In the genomic region with DNA sequence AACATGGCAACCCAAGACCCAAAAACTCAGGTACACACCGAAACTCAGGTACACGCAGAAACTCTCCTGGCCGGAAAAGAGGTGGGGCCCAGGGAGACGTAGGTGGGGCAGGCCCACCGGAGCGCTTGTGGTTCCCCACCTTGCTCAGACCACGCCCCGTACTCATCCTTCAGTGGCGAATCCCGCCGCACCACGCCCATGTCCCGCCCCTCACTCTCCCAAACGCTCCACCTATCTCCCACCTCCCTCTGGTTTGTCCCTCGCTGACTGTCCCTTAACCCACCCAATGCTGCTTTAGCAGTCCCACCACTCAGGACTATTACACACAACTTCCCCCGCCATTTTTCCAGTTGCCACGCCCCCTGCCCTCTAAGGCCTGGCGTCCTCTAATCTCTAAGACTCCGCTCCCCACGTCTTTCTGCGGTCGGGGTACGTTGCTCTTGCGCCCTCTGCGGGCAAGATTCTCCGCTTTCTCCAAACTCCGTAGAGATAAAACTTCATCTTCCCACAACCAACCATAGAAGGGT, we compare ENCODE assay signal across 9 mouse cellular contexts. TPM values are rescaled to one million over a fixed set of nuclear protein-coding genes. Genes with fewer than 3 reads are reported as not detected.
DNase-seq lines count a peak whose midpoint lies in the region; ATAC-seq and TF ChIP-seq lines count a peak whose summit lies in the region.
"Had no signal": no experiment of that assay in that cellular context is flagged by ENCODE, and none has a peak within 500 bp of the region (broad histone marks: within the 10 kb centered on the region; RNA-seq: fewer than 3 reads in every experiment).

No protein-coding gene starts in this region.

- peak overlapping the region; percentile 99 for H3K27ac ChIP-seq in embryonic facial prominence, embryonic 14.5 days (replicated peaks; ENCODE audit: low read depth, low read length)
- peak overlapping the region; percentile 99 for H3K27ac ChIP-seq in heart, embryonic 11.5 days (ENCODE audit: low read depth, low read length)
- peak overlapping the region; percentile 100 for H3K27ac ChIP-seq in kidney, embryonic 15.5 days
- no peak overlapping the region for H3K27ac ChIP-seq in liver, embryonic 14.5 days
- peak overlapping the region; percentile 99 for H3K27ac ChIP-seq in stomach, embryonic 15.5 days

- DNase-seq in embryonic facial prominence, embryonic 14.5 days (ENCODE audit: low spot score) = peak; percentile 97
- peak; percentile 47 to 64 (median 57) for DNase-seq in liver, embryonic 14.5 days (ENCODE audit: low read depth in 3 of 3, low spot score in 3 of 3)
- peak; percentile 92 for DNase-seq in neural tube, embryonic 10.5 days (ENCODE audit: extremely low spot score, low spot score)

- WGBS in embryonic facial prominence, embryonic 14.5 days = 1% methylated on average over 20 of the region's 27 CpGs
- WGBS in heart, embryonic 11.5 days (ENCODE audit: insufficient replicate concordance) = under 1% methylated on average over 27 of the region's 27 CpGs
- under 1% methylated on average over 27 of the region's 27 CpGs for WGBS in kidney, embryonic 15.5 days
- under 1% methylated on average over 27 of the region's 27 CpGs for WGBS in liver, embryonic 14.5 days (ENCODE audit: insufficient replicate concordance)
- WGBS in stomach, embryonic 15.5 days = under 1% methylated on average over 27 of the region's 27 CpGs

- TF ChIP-seq EP300 in liver, embryonic 14.5 days (IDR thresholded peaks at IDR 0.05; ENCODE audit: low read depth) = no peak

- peak overlapping the region; percentile 92 for H3K4me2 ChIP-seq in embryonic facial prominence, embryonic 14.5 days (ENCODE audit: low read depth, low read length)
- peak overlapping the region; percentile 96 for H3K4me2 ChIP-seq in heart, embryonic 11.5 days
- peak overlapping the region; percentile 87 for H3K4me2 ChIP-seq in kidney, embryonic 15.5 days
- H3K4me2 ChIP-seq in liver, embryonic 14.5 days (ENCODE audit: low read depth) = peak overlapping the region; percentile 70
- H3K4me2 ChIP-seq in stomach, embryonic 15.5 days = peak overlapping the region; percentile 86

- peaks cover 71% of the 10 kb centered on the region for H3K27me3 ChIP-seq in erythroblast, embryonic 14.5 days (ENCODE audit: control insufficient read depth)
- no peaks in the 10 kb centered on the region for H3K27me3 ChIP-seq in embryonic facial prominence, embryonic 14.5 days (replicated peaks; ENCODE audit: control insufficient read depth, insufficient read depth, low read length)
- H3K27me3 ChIP-seq in heart, embryonic 11.5 days (ENCODE audit: control insufficient read depth, insufficient read depth, low read length) = no peaks in the 10 kb centered on the region; the same call in 1 of the 2 replicates
- H3K27me3 ChIP-seq in kidney, embryonic 15.5 days = no peaks in the 10 kb centered on the region
- H3K27me3 ChIP-seq in liver, embryonic 14.5 days (ENCODE audit: control insufficient read depth, insufficient read depth, low read length) = peaks cover 36% of the 10 kb centered on the region
- no peaks in the 10 kb centered on the region for H3K27me3 ChIP-seq in stomach, embryonic 15.5 days (replicated peaks)

- peak overlapping the region; percentile 92 for H3K9ac ChIP-seq in embryonic facial prominence, embryonic 14.5 days (ENCODE audit: low read depth, low read length)
- H3K9ac ChIP-seq in heart, embryonic 11.5 days (ENCODE audit: low read depth, low read length) = peak overlapping the region; percentile 89
- peak overlapping the region; percentile 95 for H3K9ac ChIP-seq in kidney, embryonic 15.5 days
- no peak overlapping the region for H3K9ac ChIP-seq in liver, embryonic 14.5 days (replicated peaks)
- H3K9ac ChIP-seq in stomach, embryonic 15.5 days = peak overlapping the region; percentile 13; the same call in 1 of the 2 replicates

- H3K36me3 ChIP-seq in erythroblast, embryonic 14.5 days (ENCODE audit: control insufficient read depth) = no peaks in the 10 kb centered on the region; the same call in 1 of the 2 replicates
- H3K36me3 ChIP-seq in embryonic facial prominence, embryonic 14.5 days (ENCODE audit: control insufficient read depth, insufficient read depth, low read length) = peaks cover 7% of the 10 kb centered on the region; the same call in 1 of the 2 replicates
- no peaks in the 10 kb centered on the region for H3K36me3 ChIP-seq in heart, embryonic 11.5 days (ENCODE audit: control insufficient read depth, insufficient read depth, low read length)
- H3K36me3 ChIP-seq in kidney, embryonic 15.5 days = peaks cover 14% of the 10 kb centered on the region
- no peaks in the 10 kb centered on the region for H3K36me3 ChIP-seq in liver, embryonic 14.5 days (replicated peaks; ENCODE audit: control insufficient read depth, insufficient read depth, low read depth)
- H3K36me3 ChIP-seq in stomach, embryonic 15.5 days = no peaks in the 10 kb centered on the region

- peak; percentile 76 for TF ChIP-seq CTCF in liver, embryonic 14.5 days (IDR thresholded peaks at IDR 0.05; ENCODE audit: low read depth)

- peaks cover 4% of the 10 kb centered on the region; the same call in 1 of the 2 replicates for H3K9me3 ChIP-seq in erythroblast, embryonic 14.5 days (ENCODE audit: control insufficient read depth, low read length)
- H3K9me3 ChIP-seq in embryonic facial prominence, embryonic 14.5 days (ENCODE audit: control insufficient read depth, low read length) = no peaks in the 10 kb centered on the region
- no peaks in the 10 kb centered on the region for H3K9me3 ChIP-seq in heart, embryonic 11.5 days (replicated peaks; ENCODE audit: control insufficient read depth, low read length)
- H3K9me3 ChIP-seq in kidney, embryonic 15.5 days (replicated peaks) = no peaks in the 10 kb centered on the region
- no peaks in the 10 kb centered on the region for H3K9me3 ChIP-seq in liver, embryonic 14.5 days (ENCODE audit: control insufficient read depth, low read length)
- no peaks in the 10 kb centered on the region for H3K9me3 ChIP-seq in stomach, embryonic 15.5 days

- ATAC-seq in erythroblast, adult 5-6 weeks (replicated peaks; ENCODE audit: low FRiP score, poor library complexity, severe bottlenecking) = no peak
- ATAC-seq in embryonic facial prominence, embryonic 14.5 days (ENCODE audit: low read depth) = peak; percentile 91
- ATAC-seq in heart, embryonic 11.5 days (replicated peaks; ENCODE audit: insufficient number of reproducible peaks, low FRiP score, low TSS enrichment) = peak; percentile 85
- ATAC-seq in kidney, embryonic 15.5 days (replicated peaks; ENCODE audit: low FRiP score) = peak; percentile 93
- peak; percentile 76 for ATAC-seq in liver, embryonic 14.5 days (ENCODE audit: insufficient read depth)
- peak; percentile 86 for ATAC-seq in stomach, embryonic 15.5 days (ENCODE audit: insufficient read depth, low FRiP score, low read depth)

- peak overlapping the region; percentile 54 for H3K4me3 ChIP-seq in erythroblast, embryonic 14.5 days (replicated peaks)
- H3K4me3 ChIP-seq in embryonic facial prominence, embryonic 14.5 days (ENCODE audit: low read depth, low read length) = peak overlapping the region; percentile 67
- H3K4me3 ChIP-seq in heart, embryonic 11.5 days (ENCODE audit: low read depth, low read length) = peak overlapping the region; percentile 82
- H3K4me3 ChIP-seq in kidney, embryonic 15.5 days (replicated peaks) = peak overlapping the region; percentile 83
- peak overlapping the region; percentile 54 to 63 for H3K4me3 ChIP-seq in liver, embryonic 14.5 days (ENCODE audit: insufficient read depth in 1 of 2, low read depth in 2 of 2, low read length in 2 of 2)
- H3K4me3 ChIP-seq in stomach, embryonic 15.5 days (replicated peaks) = peak overlapping the region; percentile 75

- peaks cover 15% of the 10 kb centered on the region for H3K4me1 ChIP-seq in erythroblast, embryonic 14.5 days (ENCODE audit: control insufficient read depth)
- peaks cover 31% of the 10 kb centered on the region for H3K4me1 ChIP-seq in embryonic facial prominence, embryonic 14.5 days (ENCODE audit: control insufficient read depth, insufficient read depth, low read length)
- peaks cover 32% of the 10 kb centered on the region for H3K4me1 ChIP-seq in heart, embryonic 11.5 days (ENCODE audit: control insufficient read depth, insufficient read depth, low read length)
- peaks cover 47% of the 10 kb centered on the region for H3K4me1 ChIP-seq in kidney, embryonic 15.5 days
- peaks cover 0 to 3% of the 10 kb centered on the region in 2 experiments; a peak in 1 of 4 replicates for H3K4me1 ChIP-seq in liver, embryonic 14.5 days (replicated peaks; ENCODE audit: control insufficient read depth in 2 of 2, insufficient read depth in 2 of 2, low read length in 1 of 2)
- peaks cover 36% of the 10 kb centered on the region for H3K4me1 ChIP-seq in stomach, embryonic 15.5 days

RNA-seq across cellular contexts. Expression of gene Arhgef17, which starts 0.6 kb away (rescaled TPM):
- 0.02 TPM in 2 replicates for polyA plus RNA-seq in erythroblast, embryonic 14.5 days (2012)
- 0.58 TPM in 1 of 2 replicates, not detected in the other for total RNA-seq in erythroblast, adult 5-6 weeks (2015; ENCODE audit: low replicate concordance)
- total RNA-seq in erythroblast, adult 5-6 weeks (2017; ENCODE audit: low replicate concordance) = not detected in 2 replicates
- polyA plus RNA-seq in embryonic facial prominence, embryonic 14.5 days (2014; fragmentation: Nextera tagmentation; extraction: Ambion mirVana) = 16.3 and 16.8 TPM in 2 replicates
- polyA plus RNA-seq in heart, embryonic 11.5 days (2014; fragmentation: Nextera tagmentation; extraction: Ambion mirVana) = 8.5 and 8.8 TPM in 2 replicates
- 9.1 and 12.2 TPM in 2 replicates for polyA plus RNA-seq in kidney, embryonic 15.5 days (2015; fragmentation: Nextera tagmentation; extraction: Ambion mirVana)
- 1.7 and 2.0 TPM in 2 replicates for polyA plus RNA-seq in liver, embryonic 14.5 days (2012; rRNA removed)
- polyA plus RNA-seq in liver, embryonic 14.5 days (2014; fragmentation: Nextera tagmentation; extraction: Ambion mirVana) = 0.70 and 0.72 TPM in 2 replicates
- polyA plus RNA-seq in stomach, embryonic 15.5 days (2015; fragmentation: Nextera tagmentation; extraction: Ambion mirVana) = 6.2 and 7.9 TPM in 2 replicates

RNA-seq across cellular contexts. Expression of gene P2ry6, which starts 41.9 kb away (rescaled TPM):
- 0.09 and 0.16 TPM in 2 replicates for polyA plus RNA-seq in erythroblast, embryonic 14.5 days (2012)
- 3.3 and 6.1 TPM in 2 replicates for total RNA-seq in erythroblast, adult 5-6 weeks (2015; ENCODE audit: low replicate concordance)
- total RNA-seq in erythroblast, adult 5-6 weeks (2017; ENCODE audit: low replicate concordance) = 0.42 and 0.94 TPM in 2 replicates
- 6.9 and 7.3 TPM in 2 replicates for polyA plus RNA-seq in embryonic facial prominence, embryonic 14.5 days (2014; fragmentation: Nextera tagmentation; extraction: Ambion mirVana)
- polyA plus RNA-seq in heart, embryonic 11.5 days (2014; fragmentation: Nextera tagmentation; extraction: Ambion mirVana) = 2.1 and 2.8 TPM in 2 replicates
- 5.2 TPM in 2 replicates for polyA plus RNA-seq in kidney, embryonic 15.5 days (2015; fragmentation: Nextera tagmentation; extraction: Ambion mirVana)
- 2.0 and 2.9 TPM in 2 replicates for polyA plus RNA-seq in liver, embryonic 14.5 days (2012; rRNA removed)
- polyA plus RNA-seq in liver, embryonic 14.5 days (2014; fragmentation: Nextera tagmentation; extraction: Ambion mirVana) = 2.9 TPM in 2 replicates
- 8.0 and 8.2 TPM in 2 replicates for polyA plus RNA-seq in stomach, embryonic 15.5 days (2015; fragmentation: Nextera tagmentation; extraction: Ambion mirVana)
- total RNA-seq: MEL had no signal
